ENCODE assay signal across 8 mouse cellular contexts in the genomic region with DNA sequence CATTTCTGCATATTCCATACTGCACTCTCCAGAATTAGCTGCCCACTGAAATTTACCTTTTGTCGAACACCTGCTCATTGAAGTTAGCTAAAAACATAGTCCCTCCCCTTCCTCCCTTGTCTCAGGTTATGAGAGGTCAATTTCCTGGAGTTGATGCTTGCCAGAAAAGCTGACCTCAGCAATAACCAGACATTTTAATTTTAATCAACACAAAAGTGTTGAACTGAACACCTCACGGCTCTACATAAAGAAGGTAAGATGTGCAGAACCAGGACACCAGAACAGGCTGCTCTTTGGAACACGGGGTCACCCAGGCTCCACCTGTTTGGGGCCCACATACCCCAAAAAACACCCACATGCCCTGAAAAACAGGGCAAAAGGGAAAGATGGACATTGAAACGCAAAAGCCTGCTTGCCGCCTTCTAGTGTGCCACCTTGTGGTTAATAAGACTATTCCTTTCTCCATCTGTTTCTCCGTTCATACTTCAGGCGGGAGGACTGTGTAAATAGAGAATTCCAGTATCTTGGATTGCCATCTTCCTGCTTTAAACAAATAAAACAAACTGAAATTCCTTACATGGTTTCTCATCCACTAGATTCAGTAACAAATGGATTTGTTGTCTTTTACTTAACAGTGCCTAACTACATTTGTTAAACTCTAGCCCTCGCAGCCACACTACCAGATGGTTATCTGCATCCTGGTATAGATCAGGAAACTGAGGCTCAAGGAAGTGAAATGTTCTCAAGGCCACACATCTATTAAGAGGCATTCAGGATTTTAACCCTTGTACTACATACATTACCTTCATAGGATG. TPM values are rescaled to one million over a fixed set of nuclear protein-coding genes. Genes with fewer than 3 reads are reported as not detected.
DNase-seq lines count a peak whose midpoint lies in the region; ATAC-seq and TF ChIP-seq lines count a peak whose summit lies in the region.

No protein-coding gene starts in this region.

- H3K27ac ChIP-seq in testis, adult 2 months (ENCODE audit: control insufficient read depth, insufficient read depth, low read depth, low read length), result no peak overlapping the region
- H3K27ac ChIP-seq in heart, postnatal 0 days (ENCODE audit: low read depth), result no peak overlapping the region
- no peak overlapping the region for H3K27ac ChIP-seq in macrophage

- peak overlapping the region; percentile 14; the same call in 1 of the 2 replicates for H3K9ac ChIP-seq in heart, postnatal 0 days (replicated peaks; ENCODE audit: low read depth, low read length)

- WGBS in heart, postnatal 0 days, result 26% methylated on average over 8 of the region's 8 CpGs
- WGBS in macrophage (ENCODE audit: missing documents), result 18% methylated on average over 8 of the region's 8 CpGs

- ATAC-seq in heart, postnatal 0 days (ENCODE audit: insufficient read depth, low read depth), result no peak

- no peaks in the 10 kb centered on the region for H3K9me3 ChIP-seq in heart, postnatal 0 days (replicated peaks; ENCODE audit: control insufficient read depth, low read length)

- H3K27me3 ChIP-seq in testis, adult 2 months (ENCODE audit: control insufficient read depth, insufficient read depth, low read length), result no peaks in the 10 kb centered on the region
- H3K27me3 ChIP-seq in heart, postnatal 0 days (ENCODE audit: control insufficient read depth, insufficient read depth, low read length), result no peaks in the 10 kb centered on the region

- peaks cover 7% of the 10 kb centered on the region for H3K4me1 ChIP-seq in testis, adult 2 months (ENCODE audit: control insufficient read depth, insufficient read depth, low read length)
- H3K4me1 ChIP-seq in heart, postnatal 0 days (ENCODE audit: control insufficient read depth, insufficient read depth), result peaks cover 9% of the 10 kb centered on the region; the same call in 1 of the 2 replicates

- H3K4me2 ChIP-seq in heart, postnatal 0 days (ENCODE audit: low read depth, low read length), result peak overlapping the region; percentile 94

- no peaks in the 10 kb centered on the region for H3K36me3 ChIP-seq in testis, adult 2 months (ENCODE audit: control insufficient read depth, insufficient read depth, low read length)
- H3K36me3 ChIP-seq in heart, postnatal 0 days (replicated peaks; ENCODE audit: control insufficient read depth, insufficient read depth, low read length), result peaks cover 15% of the 10 kb centered on the region
- no peaks in the 10 kb centered on the region for H3K36me3 ChIP-seq in macrophage (ENCODE audit: inconsistent target)

- no peak for TF ChIP-seq CTCF in testis, adult 2 months (IDR thresholded peaks at IDR 0.05; ENCODE audit: control insufficient read depth, insufficient read depth, insufficient replicate concordance, low read depth, low read length)
- peak; percentile 73 for TF ChIP-seq CTCF in heart, postnatal 0 days (IDR thresholded peaks at IDR 0.05; ENCODE audit: low read depth)

- no peak for TF ChIP-seq POLR2A in testis, adult 2 months (IDR thresholded peaks at IDR 0.05; ENCODE audit: control insufficient read depth, low read depth, low read length)

- peak; percentile 26 to 35 for DNase-seq in cerebellum, adult 18-20 months
- no peak for DNase-seq in cerebellum, adult 11 months
- no peak for DNase-seq in testis, postnatal 10 days (ENCODE audit: low spot score)
- DNase-seq in heart, postnatal 0 days (ENCODE audit: low spot score), result peak; percentile 73
- DNase-seq in spleen, postnatal 14 days (ENCODE audit: low spot score in 2 of 2), result no peak
- DNase-seq in urinary bladder, adult 18-20 months (ENCODE audit: low spot score in 2 of 2), result no peak

- TF ChIP-seq EP300 in heart, postnatal 0 days (IDR thresholded peaks at IDR 0.05; ENCODE audit: low read depth), result no peak

- peak overlapping the region; percentile 97; the same call in 1 of the 2 replicates for H3K4me3 ChIP-seq in testis, adult 2 months (ENCODE audit: control insufficient read depth, low read depth, low read length)
- peak overlapping the region; percentile 83 for H3K4me3 ChIP-seq in heart, postnatal 0 days (ENCODE audit: low read depth, low read length)
- H3K4me3 ChIP-seq in macrophage (ENCODE audit: inconsistent target), result peak overlapping the region; percentile 89

- H3K79me2 ChIP-seq in macrophage (ENCODE audit: inconsistent target), result peaks cover 31% of the 10 kb centered on the region

RNA-seq across cellular contexts. Expression of gene Cep55, which starts 1.4 kb away (rescaled TPM):
- 9.6 and 11.6 TPM in 2 replicates for polyA plus RNA-seq in testis, adult 2 months (2012; rRNA removed)
- total RNA-seq in heart, postnatal 0 days (2014; rRNA removed; ENCODE audit: low replicate concordance), result 19.1 and 21.7 TPM in 2 replicates
- polyA plus RNA-seq in heart, postnatal 0 days (2015; fragmentation: Nextera tagmentation; extraction: Ambion mirVana), result 9.2 and 9.5 TPM in 2 replicates
- total RNA-seq in macrophage (2018; cell fraction: chromatin; rRNA removed), result 10 to 100 TPM in 1 of 26 experiments, 1 to 10 TPM in 21, under 1 TPM in 4; 0.52 to 12.2 (median 2.1) TPM
- 1 to 10 TPM in 23 of 26 experiments, under 1 TPM in 3; 0.82 to 5.8 (median 1.9) TPM for total RNA-seq in macrophage (2018; cell fraction: cytosol; rRNA removed)
- total RNA-seq in macrophage (2018; cell fraction: nucleus; rRNA removed), result 10 to 100 TPM in 1 of 26 experiments, 1 to 10 TPM in 19, under 1 TPM in 6; 0.47 to 11.5 (median 1.6) TPM
- polyA plus RNA-seq in macrophage (2018), result 0.91 to 8.9 TPM (median 6.7 TPM) in 3 replicates

RNA-seq across cellular contexts. Expression of gene Myof, which starts 10.1 kb away (rescaled TPM):
- polyA plus RNA-seq in testis, adult 2 months (2012; rRNA removed), result 1.7 and 3.6 TPM in 2 replicates
- total RNA-seq in heart, postnatal 0 days (2014; rRNA removed; ENCODE audit: low replicate concordance), result 9.5 and 13.3 TPM in 2 replicates
- polyA plus RNA-seq in heart, postnatal 0 days (2015; fragmentation: Nextera tagmentation; extraction: Ambion mirVana), result 2.8 and 3.0 TPM in 2 replicates
- 100 to 1,000 TPM; 263 to 895 (median 496) TPM for total RNA-seq in macrophage (2018; cell fraction: chromatin; rRNA removed)
- 100 to 1,000 TPM; 124 to 277 (median 175) TPM for total RNA-seq in macrophage (2018; cell fraction: cytosol; rRNA removed)
- 100 to 1,000 TPM; 215 to 589 (median 305) TPM for total RNA-seq in macrophage (2018; cell fraction: nucleus; rRNA removed)
- polyA plus RNA-seq in macrophage (2018), result 161 to 281 TPM (median 178 TPM) in 3 replicates

RNA-seq across cellular contexts. Expression of gene Ffar4, which starts 43.4 kb away (rescaled TPM):
- 1.6 and 2.2 TPM in 2 replicates for polyA plus RNA-seq in testis, adult 2 months (2012; rRNA removed)
- 0.12 TPM in 1 of 2 replicates, not detected in the other for total RNA-seq in heart, postnatal 0 days (2014; rRNA removed; ENCODE audit: low replicate concordance)
- 0.33 TPM in 1 of 2 replicates, not detected in the other for polyA plus RNA-seq in heart, postnatal 0 days (2015; fragmentation: Nextera tagmentation; extraction: Ambion mirVana)
- total RNA-seq in macrophage (2018; cell fraction: chromatin; rRNA removed), result not detected
- total RNA-seq in macrophage (2018; cell fraction: cytosol; rRNA removed), result under 1 TPM in 2 of 26 experiments, not detected in 24; 0.09 to 0.13 TPM
- total RNA-seq in macrophage (2018; cell fraction: nucleus; rRNA removed), result not detected
- polyA plus RNA-seq in macrophage (2018), result not detected in 3 replicates

Comparison
In these comparisons a context has a peak if more than half of its experiments do, and no peak if none do; other contexts are left out.
1. DNase-seq: peak in cerebellum, adult 18-20 months (2 of 2) and heart, postnatal 0 days (single experiment); none in cerebellum, adult 11 months (single experiment), testis, postnatal 10 days (single experiment), spleen, postnatal 14 days (0 of 2) and urinary bladder, adult 18-20 months (0 of 2).
2. RNA of gene Myof, which starts 10.1 kb away (polyA plus RNA-seq): 161 to 281 TPM in macrophage; 2.8 to 3.0 TPM in heart, postnatal 0 days and 1.7 to 3.6 TPM in testis, adult 2 months; every median in the first group is over 10 times any median in the second.
3. Peak in every context shown above with its lines, with median percentiles within 50 percentile points of each other: H3K4me3 ChIP-seq.